Mouse (Mus musculus) spleen, adult 18-20 months (tissue): ENCODE measurements around the gene Smad3.

Source experiments
- DNase-seq, 2 experiments: peaks; one replicate each; pipeline ENCODE4 v3.0.0; 2022; ENCODE audit warnings: mixed read lengths in 2 of 2

Smad3 gene

DNA sequence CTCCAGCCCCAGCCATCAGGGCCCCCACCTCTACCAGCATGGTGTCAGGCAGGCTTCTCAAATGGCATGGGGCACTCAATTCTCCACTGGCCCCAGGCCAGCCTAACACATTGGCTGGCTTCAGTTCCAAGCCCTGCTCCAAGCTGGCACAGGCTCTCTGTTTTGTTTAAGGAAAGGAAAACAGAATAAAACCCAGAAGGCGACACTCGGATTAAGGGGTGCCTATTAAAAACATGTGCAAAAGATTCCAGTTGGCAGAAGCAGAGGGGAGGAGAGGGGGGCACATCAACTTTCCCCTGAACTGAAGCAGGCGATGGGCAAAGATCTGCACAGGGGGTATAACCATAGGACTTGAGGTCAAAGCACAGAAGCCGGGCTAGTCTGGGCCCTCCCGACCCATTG is 98.8 kb downstream of the Smad3 start:
- DNase-seq, result no peak

- DNase-seq, result no peak
Observed at GRCm38 (mm10) chr9:63658436-63658835, 99.4 kb downstream of the Smad3 start.

DNA sequence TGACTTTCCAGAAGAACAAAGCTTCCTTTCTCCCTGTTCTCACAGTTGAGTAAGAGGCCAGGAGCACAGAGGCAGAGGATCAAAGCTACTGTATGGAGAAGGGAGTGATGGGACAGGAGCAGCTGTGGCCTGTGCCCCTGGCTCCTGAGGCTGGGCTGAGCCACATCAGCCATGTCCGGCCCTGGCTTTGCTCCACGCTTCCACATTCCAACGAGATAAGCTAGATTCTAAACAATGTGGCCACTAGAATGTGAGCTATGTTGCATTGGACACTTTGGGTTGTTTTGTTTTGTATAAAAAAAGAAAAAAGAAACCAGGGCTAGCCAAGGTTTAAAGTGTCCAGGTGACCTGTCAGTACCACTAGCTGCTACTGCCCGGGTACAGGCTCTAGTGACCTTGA is 100.6 kb downstream of the Smad3 start:
- DNase-seq, result no peak

DNA sequence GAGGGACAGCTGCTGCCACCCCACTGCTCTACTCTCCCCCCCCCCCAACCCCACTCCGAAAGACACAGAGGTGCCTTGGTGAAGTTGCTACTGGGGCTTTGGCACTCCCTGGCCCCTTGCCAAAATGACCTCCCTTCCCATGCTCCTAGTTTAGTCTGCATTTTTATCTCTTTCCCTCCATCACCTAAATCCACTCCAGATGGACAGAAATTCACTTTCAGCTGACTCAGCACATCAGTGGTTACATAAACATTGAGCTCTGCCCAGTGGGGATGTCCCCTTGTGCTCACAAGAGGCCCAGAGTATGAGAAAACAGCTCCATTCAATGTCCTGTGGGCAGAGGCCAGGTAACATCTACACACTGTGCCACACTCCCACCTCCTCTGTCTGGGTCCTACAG is 102.7 kb downstream of the Smad3 start:
- DNase-seq, result no peak

- no peak for DNase-seq
Observed at GRCm38 (mm10) chr9:63654575-63654974, 103.2 kb downstream of the Smad3 start.

GRCm38 (mm10) chr9:63653666-63654065 is 104.1 kb downstream of the Smad3 start:
- peak in 1 of 2 experiments; percentile 19 for DNase-seq

DNA sequence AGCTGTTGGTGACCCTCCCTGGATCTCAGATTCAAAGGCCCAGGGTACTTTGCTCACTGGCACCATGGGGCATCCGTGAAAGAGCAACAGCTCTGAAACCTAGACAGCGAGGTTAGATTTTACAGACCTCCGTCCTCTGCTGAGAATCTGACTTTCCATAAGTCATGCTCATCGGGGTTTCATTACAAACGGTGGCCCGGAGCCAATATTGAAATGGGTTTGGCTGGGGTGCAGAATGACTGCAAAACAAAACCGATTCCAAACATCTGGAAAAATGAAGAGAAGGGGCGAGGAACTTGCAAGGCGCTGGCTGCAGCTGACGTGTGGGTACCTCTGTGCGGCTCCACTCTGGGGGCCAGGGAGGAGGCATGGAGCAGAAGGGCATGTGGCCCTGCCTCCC is 106.2 kb downstream of the Smad3 start:
- no peak for DNase-seq

GRCm38 (mm10) chr9:63650905-63651304 is 106.9 kb downstream of the Smad3 start:
- no peak for DNase-seq

DNA sequence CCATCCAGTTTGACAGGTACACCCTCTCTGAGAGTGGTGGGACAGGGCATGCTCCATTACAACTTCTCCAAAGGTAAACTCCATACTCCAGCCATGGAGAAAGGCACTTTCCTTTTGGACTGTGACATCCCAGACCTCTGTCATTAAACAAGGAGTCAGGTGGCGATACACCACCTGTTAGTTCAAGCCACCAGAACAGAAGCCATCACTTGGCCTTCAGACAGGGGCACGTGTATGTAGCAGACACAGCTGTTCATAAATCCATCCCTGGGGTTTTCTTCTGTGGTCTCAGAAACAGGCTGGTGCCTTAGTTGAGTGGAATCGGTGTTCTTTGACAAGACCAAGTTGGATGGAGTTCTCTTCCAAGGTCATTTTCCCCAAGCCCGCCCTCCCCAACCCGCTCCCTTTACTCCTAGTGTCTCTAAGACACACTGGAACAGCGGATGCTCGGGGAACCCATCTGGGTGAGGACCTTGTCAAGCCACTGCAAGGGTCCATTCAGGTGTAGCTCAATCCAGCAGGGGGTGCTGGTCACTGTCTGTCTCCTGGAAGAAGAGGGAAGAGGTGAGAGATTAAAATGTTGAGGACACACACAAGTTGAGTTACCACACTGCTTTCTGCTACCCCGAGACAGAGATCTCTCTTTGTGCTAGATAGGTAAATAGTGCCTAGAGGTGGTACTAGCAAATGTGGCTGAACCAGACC is 107.8 kb downstream of the Smad3 start:
- peak in 1 of 2 experiments; percentile 47 for DNase-seq

- DNase-seq, result no peak
Observed at GRCm38 (mm10) chr9:63648520-63648918, 109.3 kb downstream of the Smad3 start.

DNA sequence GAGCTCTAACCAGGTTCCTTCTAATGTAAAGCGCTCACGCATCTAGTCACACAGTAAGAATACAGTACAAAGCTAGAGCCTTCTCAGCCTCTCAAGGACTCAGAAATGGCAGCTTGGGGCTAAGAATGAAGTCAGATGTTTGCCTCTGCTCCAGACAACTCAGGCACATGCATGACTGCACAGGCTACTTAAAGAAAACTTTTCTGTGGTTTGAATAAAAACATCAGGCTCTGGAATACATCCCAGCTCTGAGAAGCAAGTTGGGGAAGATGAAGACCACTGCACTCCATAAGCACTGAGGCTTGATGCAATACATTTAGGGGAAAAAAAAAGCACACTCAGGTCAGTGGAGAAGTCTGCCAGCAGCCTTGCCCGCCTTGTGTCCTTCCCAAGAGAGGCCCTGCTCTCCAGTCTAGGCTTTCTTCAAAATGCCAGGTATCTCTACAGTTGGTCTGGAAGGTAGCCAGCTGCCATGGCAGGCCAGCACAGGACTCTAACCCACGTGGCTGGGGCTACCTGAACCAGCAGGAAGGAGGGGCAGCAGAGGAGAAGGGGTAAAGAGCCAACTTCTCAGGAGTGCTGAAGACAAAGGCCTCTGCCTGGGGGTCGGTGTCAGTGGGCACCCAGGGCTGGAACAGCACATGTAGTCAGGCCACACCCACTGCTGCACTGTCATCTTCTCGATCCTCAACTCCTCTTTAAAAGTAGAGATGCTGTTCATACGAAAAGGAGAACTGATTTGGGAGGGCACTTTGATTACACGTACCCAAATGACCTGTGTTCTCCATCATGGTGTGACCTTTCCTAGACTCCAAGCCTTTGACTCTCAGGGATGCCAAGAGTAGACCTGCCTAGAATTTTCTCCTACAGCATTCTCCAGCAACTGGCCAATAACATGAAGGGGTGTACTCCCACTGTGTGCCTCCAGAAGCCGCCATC is 109.9 kb downstream of the Smad3 start:
- DNase-seq, result no peak

DNA sequence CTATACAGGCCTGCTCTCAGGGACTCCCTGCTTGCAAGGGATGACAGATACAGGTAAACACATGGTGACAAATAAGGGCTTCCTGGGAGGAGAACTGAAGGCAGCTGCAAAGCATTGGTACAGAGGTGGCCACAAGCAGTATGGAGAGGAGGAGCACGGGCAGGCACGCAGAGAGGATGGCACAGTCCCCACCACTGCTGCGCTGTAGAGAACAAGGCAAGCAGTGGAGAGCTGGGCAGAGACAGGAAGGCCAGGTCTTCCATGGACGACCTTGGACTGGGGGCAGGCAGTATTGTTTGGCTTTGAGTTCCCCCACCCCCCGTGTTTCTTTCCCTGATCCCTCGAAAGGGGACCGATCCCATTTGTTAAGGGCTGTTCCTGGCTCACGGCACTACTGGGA is 112.7 kb downstream of the Smad3 start:
- no peak for DNase-seq

- DNase-seq, result no peak
Observed at GRCm38 (mm10) chr9:63644011-63644410, 113.8 kb downstream of the Smad3 start.

GRCm38 (mm10) chr9:63641983-63642646 is 115.7 kb downstream of the Smad3 start:
- DNase-seq, result no peak

- no peak for DNase-seq
Observed at GRCm38 (mm10) chr9:63636113-63636512, 121.7 kb downstream of the Smad3 start.

DNA sequence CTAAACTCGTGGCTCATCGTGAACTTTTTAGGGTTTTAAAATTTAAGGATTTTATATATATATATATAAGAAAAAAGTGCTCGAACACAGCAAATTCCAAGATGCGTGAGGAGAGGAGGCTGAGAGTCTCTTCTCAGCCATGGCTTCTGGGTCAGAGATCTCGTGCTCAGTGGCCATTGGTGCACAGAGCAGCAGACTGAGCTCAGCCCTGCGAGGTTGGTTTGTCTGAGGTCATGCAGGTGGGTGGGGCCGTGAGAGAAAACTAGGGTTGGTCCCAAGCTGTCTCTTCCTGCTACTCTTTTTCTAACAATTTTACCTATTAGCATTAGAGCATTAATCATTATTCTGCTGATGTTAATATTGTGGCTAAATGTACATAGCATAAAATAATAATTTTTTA is 124.5 kb downstream of the Smad3 start:
- no peak for DNase-seq

- no peak for DNase-seq
Observed at GRCm38 (mm10) chr9:63632924-63633323, 124.9 kb downstream of the Smad3 start.

DNA sequence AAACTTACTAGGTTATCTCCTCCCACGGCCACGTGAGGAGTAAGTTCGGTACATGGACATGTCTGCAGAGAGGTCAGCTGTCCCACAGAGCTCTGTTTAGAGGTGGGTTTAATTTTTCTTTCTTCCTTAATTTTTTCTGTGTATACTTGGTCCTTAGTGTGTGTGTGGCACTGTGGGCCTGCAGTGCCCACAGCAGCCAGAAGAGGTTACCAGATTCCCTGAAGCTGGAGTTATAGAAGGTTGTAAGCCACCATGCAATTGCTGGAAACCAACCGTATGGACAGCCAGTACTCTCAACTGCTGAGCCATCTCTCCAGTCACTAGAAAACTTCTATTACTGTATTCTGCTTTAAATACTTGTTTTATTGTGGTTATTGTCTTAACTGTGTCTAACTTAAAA is 125.7 kb downstream of the Smad3 start:
- no peak for DNase-seq

GRCm38 (mm10) chr9:63625090-63625756 is 132.6 kb downstream of the Smad3 start:
- DNase-seq, result no peak

- no peak for DNase-seq
Observed at GRCm38 (mm10) chr9:63623895-63624569, 133.8 kb downstream of the Smad3 start.

DNA sequence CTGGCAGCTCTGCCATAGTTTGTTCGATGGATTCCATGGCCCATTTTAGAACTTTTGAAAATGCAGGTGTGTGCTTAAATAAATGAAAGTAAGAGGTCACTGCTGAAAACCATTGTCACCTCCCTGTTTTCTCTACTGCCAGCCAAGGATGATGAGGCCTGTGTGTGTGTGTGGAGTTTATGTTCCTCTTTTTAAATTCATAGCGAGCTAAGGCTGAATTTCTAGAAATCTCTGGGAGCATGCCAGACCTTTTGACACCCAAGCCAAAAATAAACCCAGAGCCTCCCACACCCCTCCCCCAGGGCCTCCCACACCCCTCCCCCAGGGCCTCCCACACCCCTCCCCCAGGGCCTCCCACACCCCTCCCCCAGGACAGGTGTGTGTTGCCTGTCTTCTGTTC is 139.8 kb downstream of the Smad3 start:
- no peak for DNase-seq
